In the genomic region with DNA sequence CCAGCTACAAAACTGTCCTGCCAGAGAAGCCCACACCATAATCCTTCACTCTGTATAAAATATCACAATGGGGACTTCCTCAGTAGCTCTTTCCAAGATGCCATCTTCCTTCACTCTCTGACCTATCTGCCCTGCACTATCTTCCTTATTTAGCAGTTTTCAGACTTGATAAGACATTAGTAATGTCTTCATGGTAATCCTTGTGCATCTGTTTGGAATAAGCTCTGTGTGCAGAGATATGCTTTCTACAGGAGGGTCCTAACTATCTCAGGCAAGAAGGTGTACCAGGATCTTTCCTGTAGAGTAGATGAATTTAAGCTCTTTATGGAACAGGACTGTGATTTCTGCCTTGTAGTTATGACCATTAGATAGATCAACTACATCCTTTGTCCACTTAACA, we compare ENCODE assay signal across 31 mouse cellular contexts.
"Had no signal": no experiment of that assay in that cellular context is flagged by ENCODE, and none has a peak within 500 bp of the region (broad histone marks: within the 10 kb centered on the region; RNA-seq: fewer than 3 reads in every experiment).

No protein-coding gene starts in this region.

- ATAC-seq: lung, postnatal 0 days; midbrain, embryonic 13.5 days; midbrain, embryonic 15.5 days; midbrain, embryonic 16.5 days had no signal

- H3K4me3 ChIP-seq: limb, embryonic 10.5 days; limb, embryonic 12.5 days; limb, embryonic 13.5 days; limb, embryonic 15.5 days; liver, embryonic 13.5 days; liver, embryonic 15.5 days; lung, embryonic 15.5 days; megakaryocyte, embryonic 14.5 days; midbrain, embryonic 10.5 days; midbrain, embryonic 12.5 days; midbrain, embryonic 13.5 days; midbrain, embryonic 15.5 days; myocyte; neural tube, embryonic 12.5 days; neural tube, embryonic 13.5 days had no signal

- H3K9me3 ChIP-seq: limb, embryonic 10.5 days; limb, embryonic 12.5 days; limb, embryonic 13.5 days; limb, embryonic 15.5 days; liver, embryonic 13.5 days; liver, embryonic 15.5 days; lung, embryonic 15.5 days; megakaryocyte, embryonic 14.5 days; midbrain, embryonic 10.5 days; midbrain, embryonic 12.5 days; midbrain, embryonic 13.5 days; midbrain, embryonic 15.5 days; neural tube, embryonic 12.5 days; neural tube, embryonic 13.5 days had no signal

- H3K27me3 ChIP-seq: limb, embryonic 12.5 days; limb, embryonic 13.5 days; limb, embryonic 15.5 days; liver, embryonic 13.5 days; liver, embryonic 15.5 days; lung, embryonic 15.5 days; megakaryocyte, embryonic 14.5 days; midbrain, embryonic 12.5 days; midbrain, embryonic 13.5 days; midbrain, embryonic 15.5 days; neural tube, embryonic 12.5 days; neural tube, embryonic 13.5 days had no signal

- H3K9ac ChIP-seq: limb, embryonic 12.5 days; limb, embryonic 13.5 days; limb, embryonic 15.5 days; liver, embryonic 13.5 days; liver, embryonic 14.5 days; liver, embryonic 15.5 days; lung, embryonic 14.5 days; lung, embryonic 15.5 days; midbrain, embryonic 12.5 days; midbrain, embryonic 13.5 days; midbrain, embryonic 15.5 days; neural tube, embryonic 12.5 days; neural tube, embryonic 13.5 days had no signal

- H3K4me2 ChIP-seq: limb, embryonic 12.5 days; limb, embryonic 13.5 days; limb, embryonic 15.5 days; liver, embryonic 11.5 days; liver, embryonic 13.5 days; liver, embryonic 15.5 days; lung, embryonic 14.5 days; lung, embryonic 15.5 days; midbrain, embryonic 11.5 days; midbrain, embryonic 12.5 days; midbrain, embryonic 13.5 days; midbrain, embryonic 15.5 days; neural tube, embryonic 12.5 days; neural tube, embryonic 13.5 days had no signal

- H3K36me3 ChIP-seq: limb, embryonic 10.5 days; limb, embryonic 12.5 days; limb, embryonic 13.5 days; limb, embryonic 15.5 days; liver, embryonic 13.5 days; liver, embryonic 15.5 days; lung, embryonic 15.5 days; midbrain, embryonic 10.5 days; midbrain, embryonic 12.5 days; midbrain, embryonic 13.5 days; midbrain, embryonic 15.5 days; neural tube, embryonic 12.5 days; neural tube, embryonic 13.5 days had no signal

- DNase-seq: left cerebral cortex, postnatal 4 days; liver; liver, embryonic 13.5 days; lung, adult 18-20 months; lung, adult 2 months; lung, embryonic 14.5 days; lung, postnatal 10 days; lung, postnatal 14 days; lung, postnatal 36 days; lung, postnatal 4 days; midbrain, embryonic 14.5 days had no signal

- H3K27ac ChIP-seq: limb, embryonic 10.5 days; limb, embryonic 12.5 days; limb, embryonic 13.5 days; limb, embryonic 15.5 days; liver, embryonic 13.5 days; liver, embryonic 14.5 days; liver, embryonic 15.5 days; lung, embryonic 15.5 days; macrophage; midbrain, embryonic 10.5 days; midbrain, embryonic 12.5 days; midbrain, embryonic 13.5 days; midbrain, embryonic 15.5 days; neural tube, embryonic 12.5 days; neural tube, embryonic 13.5 days had no signal
